Mouse (Mus musculus) myocyte (in vitro differentiated cells): ENCODE measurements around the gene Scly.

Source experiments
- CEBPB ChIP-seq: IDR thresholded peaks from 2 replicates; pipeline ENCODE4 v1.6.1; 2011; ENCODE audit warnings: mild to moderate bottlenecking, moderate library complexity; ENCODE audit not compliant: poor library complexity, insufficient read depth, severe bottlenecking
- POLR2A ChIP-seq: IDR thresholded peaks from one replicate; pipeline ENCODE4 v1.6.1; 2011; ENCODE audit warnings: low read depth, mild to moderate bottlenecking, control low read depth, moderate library complexity; ENCODE audit not compliant: insufficient read length
- REST ChIP-seq: IDR thresholded peaks from one replicate; pipeline ENCODE4 v1.6.1; 2011; ENCODE audit warnings: mild to moderate bottlenecking, control low read depth, moderate library complexity; ENCODE audit not compliant: insufficient read depth, insufficient read length
- USF1 ChIP-seq: IDR thresholded peaks from one replicate; pipeline ENCODE4 v1.6.1; 2011; ENCODE audit warnings: low read depth, mild to moderate bottlenecking, control low read depth, moderate library complexity

- TF ChIP-seq USF1 (no peak), POLR2A (no peak), CEBPB (no peak), REST (no peak)
Measured at GRCm38 (mm10) chr1:91317656-91318055, 19.5 kb downstream of the Scly start.
